Mouse (Mus musculus): Measurements from ENCODE around the gene Chd6. TPM values are rescaled to one million over a fixed set of nuclear protein-coding genes. Genes with fewer than 3 reads are reported as not detected.

The Chd6 gene
- polyA plus RNA-seq, 1 experiment: 5.1 TPM

GRCm38 (mm10) chr2:160977248-160977647 is 131.6 kb downstream of the Chd6 start:
- no peak overlapping the region for H3ac ChIP-seq (ENCODE audit: control insufficient read depth, insufficient read length)
- TF ChIP-seq REST (IDR thresholded peaks at IDR 0.05; ENCODE audit: insufficient read depth, insufficient read length) (no peak), TCF3 (IDR thresholded peaks at IDR 0.05; ENCODE audit: insufficient read length, low read depth) (no peak), POLR2AphosphoS2 (IDR thresholded peaks at IDR 0.05; ENCODE audit: insufficient read length, low read depth) (no peak)
- H3K27me3 ChIP-seq (ENCODE audit: control insufficient read depth, insufficient read depth, insufficient read length): no peaks in the 10 kb centered on the region
- H3K4me3 ChIP-seq: no peak overlapping the region
- H3K36me3 ChIP-seq (ENCODE audit: control insufficient read depth, insufficient read depth): peaks cover 20% of the 10 kb centered on the region
- no peaks in the 10 kb centered on the region for H3K79me2 ChIP-seq (ENCODE audit: control insufficient read depth, insufficient read depth)
- no peak overlapping the region for H3K4me2 ChIP-seq (ENCODE audit: low read depth)

- no peak overlapping the region for H3ac ChIP-seq (ENCODE audit: control insufficient read depth, insufficient read length)
- H3K4me2 ChIP-seq (ENCODE audit: low read depth): no peak overlapping the region
- TF ChIP-seq POLR2AphosphoS2 (IDR thresholded peaks at IDR 0.05; ENCODE audit: insufficient read length, low read depth): no peak
- no peak for TF ChIP-seq MAX (IDR thresholded peaks at IDR 0.05; ENCODE audit: low read depth)
- no peak for TF ChIP-seq MYOG (IDR thresholded peaks at IDR 0.05; ENCODE audit: control insufficient read depth in 1 of 3, insufficient read depth in 1 of 3, insufficient read length in 2 of 3, low read depth in 2 of 3)
- TF ChIP-seq SRF (IDR thresholded peaks at IDR 0.05; ENCODE audit: control insufficient read depth, insufficient read length, low read depth): no peak
- TF ChIP-seq TCF3 (IDR thresholded peaks at IDR 0.05; ENCODE audit: insufficient read length, low read depth): no peak
- no peak for TF ChIP-seq TCF12 (IDR thresholded peaks at IDR 0.05; ENCODE audit: insufficient read depth, poor library complexity, severe bottlenecking)
- TF ChIP-seq POLR2A (IDR thresholded peaks at IDR 0.05; ENCODE audit: insufficient read length, low read depth): no peak
- TF ChIP-seq CEBPB (IDR thresholded peaks at IDR 0.05; ENCODE audit: insufficient read depth, poor library complexity, severe bottlenecking): no peak
- no peak for TF ChIP-seq MYOD1 (IDR thresholded peaks at IDR 0.05; ENCODE audit: control insufficient read depth in 1 of 3, insufficient read length in 2 of 3, low read depth in 2 of 3)
- no peak for TF ChIP-seq REST (IDR thresholded peaks at IDR 0.05; ENCODE audit: insufficient read depth, insufficient read length)
- TF ChIP-seq E2F4 (IDR thresholded peaks at IDR 0.05; ENCODE audit: insufficient read depth): no peak
- TF ChIP-seq USF1 (IDR thresholded peaks at IDR 0.05; ENCODE audit: low read depth): no peak
- no peaks in the 10 kb centered on the region for H3K79me2 ChIP-seq (ENCODE audit: control insufficient read depth, insufficient read depth)
- no peak overlapping the region for H3K4me3 ChIP-seq
- no peaks in the 10 kb centered on the region for H3K27me3 ChIP-seq (ENCODE audit: control insufficient read depth, insufficient read depth, insufficient read length)
- peaks cover 15% of the 10 kb centered on the region for H3K36me3 ChIP-seq (ENCODE audit: control insufficient read depth, insufficient read depth)
Observed at GRCm38 (mm10) chr2:160973648-160974215, 135.1 kb downstream of the Chd6 start.

- TF ChIP-seq USF1 (IDR thresholded peaks at IDR 0.05; ENCODE audit: low read depth) (no peak), MAX (IDR thresholded peaks at IDR 0.05; ENCODE audit: low read depth) (no peak), MYOD1 (IDR thresholded peaks at IDR 0.05; ENCODE audit: control insufficient read depth in 1 of 3, insufficient read length in 2 of 3, low read depth in 2 of 3) (no peak), CEBPB (IDR thresholded peaks at IDR 0.05; ENCODE audit: insufficient read depth, poor library complexity, severe bottlenecking) (no peak), MYOG (IDR thresholded peaks at IDR 0.05; ENCODE audit: control insufficient read depth in 1 of 3, insufficient read depth in 1 of 3, insufficient read length in 2 of 3, low read depth in 2 of 3) (no peak), REST (IDR thresholded peaks at IDR 0.05; ENCODE audit: insufficient read depth, insufficient read length) (no peak), TCF3 (IDR thresholded peaks at IDR 0.05; ENCODE audit: insufficient read length, low read depth) (no peak), POLR2A (IDR thresholded peaks at IDR 0.05; ENCODE audit: insufficient read length, low read depth) (no peak), E2F4 (IDR thresholded peaks at IDR 0.05; ENCODE audit: insufficient read depth) (no peak)
- H3K79me2 ChIP-seq (ENCODE audit: control insufficient read depth, insufficient read depth): no peaks in the 10 kb centered on the region
- H3K27me3 ChIP-seq (ENCODE audit: control insufficient read depth, insufficient read depth, insufficient read length): no peaks in the 10 kb centered on the region
- H3K36me3 ChIP-seq (ENCODE audit: control insufficient read depth, insufficient read depth): peaks cover 27% of the 10 kb centered on the region
- no peak overlapping the region for H3K4me2 ChIP-seq (ENCODE audit: low read depth)
- H3ac ChIP-seq (ENCODE audit: control insufficient read depth, insufficient read length): no peak overlapping the region
- H3K4me3 ChIP-seq: no peak overlapping the region
Observed at GRCm38 (mm10) chr2:160972103-160972792, 136.6 kb downstream of the Chd6 start.

- no peak overlapping the region for H3K4me3 ChIP-seq
- TF ChIP-seq POLR2AphosphoS2 (IDR thresholded peaks at IDR 0.05; ENCODE audit: insufficient read length, low read depth): no peak
- no peak for TF ChIP-seq USF1 (IDR thresholded peaks at IDR 0.05; ENCODE audit: low read depth)
- no peak for TF ChIP-seq MYOD1 (IDR thresholded peaks at IDR 0.05; ENCODE audit: control insufficient read depth in 1 of 3, insufficient read length in 2 of 3, low read depth in 2 of 3)
- TF ChIP-seq MYOG (IDR thresholded peaks at IDR 0.05; ENCODE audit: control insufficient read depth in 1 of 3, insufficient read depth in 1 of 3, insufficient read length in 2 of 3, low read depth in 2 of 3): no peak
- no peak for TF ChIP-seq CEBPB (IDR thresholded peaks at IDR 0.05; ENCODE audit: insufficient read depth, poor library complexity, severe bottlenecking)
- no peak for TF ChIP-seq POLR2A (IDR thresholded peaks at IDR 0.05; ENCODE audit: insufficient read length, low read depth)
- TF ChIP-seq SRF (IDR thresholded peaks at IDR 0.05; ENCODE audit: control insufficient read depth, insufficient read length, low read depth): no peak
- TF ChIP-seq REST (IDR thresholded peaks at IDR 0.05; ENCODE audit: insufficient read depth, insufficient read length): no peak
- H3ac ChIP-seq (ENCODE audit: control insufficient read depth, insufficient read length): no peak overlapping the region
- H3K27me3 ChIP-seq (ENCODE audit: control insufficient read depth, insufficient read depth, insufficient read length): no peaks in the 10 kb centered on the region
- peaks cover 15% of the 10 kb centered on the region for H3K36me3 ChIP-seq (ENCODE audit: control insufficient read depth, insufficient read depth)
- H3K79me2 ChIP-seq (ENCODE audit: control insufficient read depth, insufficient read depth): no peaks in the 10 kb centered on the region
- H3K4me2 ChIP-seq (ENCODE audit: low read depth): no peak overlapping the region
Observed at GRCm38 (mm10) chr2:160962149-160962548, 146.7 kb downstream of the Chd6 start.
